Mouse (Mus musculus) ZHBTc4 (cell line): ENCODE data around the gene Dnajc22.

Source experiments
- DNase-seq: peaks from one replicate; pipeline ENCODE4 v3.0.0-alpha.2; 2011; ENCODE audit warnings: low read depth, low spot score

The Dnajc22 gene

GRCm38 (mm10) chr15:99085997-99086396 lies 7.0 kb upstream of the Dnajc22 start:
- no peak for DNase-seq

- DNase-seq, result peak; percentile 84
Observed at GRCm38 (mm10) chr15:99087253-99088075, 5.5 kb upstream of the Dnajc22 start, which contains the start of gene C1ql4. TSS of gene C1ql4 (minus strand) at chr15:99087817.

GRCm38 (mm10) chr15:99088292-99088691 lies 4.7 kb upstream of the Dnajc22 start:
- peak; percentile 95 for DNase-seq

- DNase-seq, result no peak
Observed at GRCm38 (mm10) chr15:99089069-99089468, 3.9 kb upstream of the Dnajc22 start.

- peak; percentile 87 for DNase-seq
Observed at GRCm38 (mm10) chr15:99093291-99094258, 605 bp downstream of the Dnajc22 start.

- DNase-seq, result peak; percentile 47
Observed at GRCm38 (mm10) chr15:99094631-99095270, 1.8 kb downstream of the Dnajc22 start.

- no peak for DNase-seq
Observed at GRCm38 (mm10) chr15:99095356-99095755, 2.4 kb downstream of the Dnajc22 start.

GRCm38 (mm10) chr15:99096061-99096793 lies 3.3 kb downstream of the Dnajc22 start:
- DNase-seq, result no peak

GRCm38 (mm10) chr15:99096831-99097500 lies 4.0 kb downstream of the Dnajc22 start:
- DNase-seq, result peak; percentile 53

GRCm38 (mm10) chr15:99097840-99098492 lies 5.0 kb downstream of the Dnajc22 start:
- peak; percentile 41 for DNase-seq

- DNase-seq, result peak; percentile 59
Observed at GRCm38 (mm10) chr15:99098493-99098861, 5.5 kb downstream of the Dnajc22 start.

GRCm38 (mm10) chr15:99099139-99099556 lies 6.2 kb downstream of the Dnajc22 start:
- DNase-seq, result peak; percentile 86

- DNase-seq, result peak; percentile 31
Observed at GRCm38 (mm10) chr15:99099984-99100383, 7.0 kb downstream of the Dnajc22 start.

- DNase-seq, result no peak
Observed at GRCm38 (mm10) chr15:99105238-99105637, 12.3 kb downstream of the Dnajc22 start.

- no peak for DNase-seq
Observed at GRCm38 (mm10) chr15:99107866-99108265, 14.9 kb downstream of the Dnajc22 start.

GRCm38 (mm10) chr15:99111139-99111538 lies 18.2 kb downstream of the Dnajc22 start:
- no peak for DNase-seq

GRCm38 (mm10) chr15:99111809-99112208 lies 18.8 kb downstream of the Dnajc22 start:
- DNase-seq, result no peak

GRCm38 (mm10) chr15:99112843-99113395 lies 19.9 kb downstream of the Dnajc22 start:
- DNase-seq, result no peak

GRCm38 (mm10) chr15:99113396-99113975 lies 20.5 kb downstream of the Dnajc22 start:
- peak; percentile 87 for DNase-seq
